Mouse (Mus musculus) hindbrain, postnatal 0 days (tissue): ENCODE data around the gene Hpd. TPM values are rescaled to one million over a fixed set of nuclear protein-coding genes. Genes with fewer than 3 reads are reported as not detected.
"Not testable (repeated sequence)": the region's sequence is repeated elsewhere in the genome, so short reads cannot be mapped to it uniquely, and the experiment has no call there.

ENCODE experiments used
- ATAC-seq: fragments of 200-750 bp; cut with Nextera tagmentation; 2 replicates; pipeline ENCODE4 v1.8.0; 2017; ENCODE audit warnings: mild to moderate bottlenecking, moderate TSS enrichment, moderate library complexity
- DNase-seq: peaks from one replicate; pipeline ENCODE4 v3.0.0-alpha.2; 2015; ENCODE audit warnings: low spot score
- H3K27ac ChIP-seq: fragments of 300-500 bp; sonication (generic); 2 replicates; pipeline ENCODE4 v1.5.1; 2014; ENCODE audit warnings: mild to moderate bottlenecking
- H3K27me3 ChIP-seq: fragments of 300-500 bp; sonication (generic); 2 replicates; pipeline ENCODE4 v1.6.1; 2014; ENCODE audit warnings: low read length, mixed read lengths; ENCODE audit not compliant: insufficient read depth
- H3K36me3 ChIP-seq: fragments of 300-500 bp; sonication (generic); 2 replicates; pipeline ENCODE4 v1.6.1; 2014; ENCODE audit warnings: low read length, mixed read lengths; ENCODE audit not compliant: insufficient read depth
- H3K4me1 ChIP-seq: fragments of 300-500 bp; sonication (generic); 2 replicates; pipeline ENCODE4 v1.6.1; 2014; ENCODE audit warnings: antibody characterized with exemption, low read length, mixed read lengths; ENCODE audit not compliant: insufficient read depth
- H3K4me2 ChIP-seq: fragments of 300-500 bp; sonication (generic); 2 replicates; pipeline ENCODE4 v1.6.1; 2014; ENCODE audit warnings: low read depth, mild to moderate bottlenecking, low read length, moderate library complexity, mixed read lengths
- H3K4me3 ChIP-seq: fragments of 300-500 bp; sonication (generic); 2 replicates; pipeline ENCODE4 v1.5.1; 2014; ENCODE audit warnings: low read length
- H3K9ac ChIP-seq: fragments of 300-500 bp; sonication (generic); replicated peaks from 2 replicates; pipeline ENCODE4 v1.6.1; 2014; ENCODE audit warnings: mild to moderate bottlenecking, low read length, moderate library complexity, mixed read lengths
- H3K9me3 ChIP-seq: fragments of 300-500 bp; sonication (generic); 2 replicates; pipeline ENCODE4 v1.6.1; 2016; ENCODE audit warnings: low read length, mixed read lengths
- CTCF ChIP-seq: IDR thresholded peaks from 2 replicates; pipeline ENCODE4 v1.5.1; 2016; ENCODE audit warnings: antibody characterized with exemption, control low read depth, low read depth
- WGBS: fragments of 180-500 bp; shearing (Covaris S2); extraction: QIAGEN DNeasy Blood & Tissue Kit; methylation state at CpG from one replicate; pipeline ENCODE4 v1.1.7; 2014; 5-methylcytosine and 5-hydroxymethylcytosine counted together
- polyA plus RNA-seq: library from polyadenylated mRNA; unstranded; fragments of >200 nt; fragmentation: Nextera tagmentation; extraction: Ambion mirVana; gene quantifications from 2 replicates; pipeline ENCODE4 v1.2.1, GENCODE M21; 2015
- total RNA-seq: library from RNA; depleted of rRNA; stranded (reverse); fragments of >200 nt; gene quantifications from 2 replicates; pipeline ENCODE4 v1.2.3, GENCODE M21; 2014

Gene Hpd
- total and polyA plus RNA-seq, 2 experiments from 2014 or later: not detected

- Histone ChIP-seq H3K27ac (no peak overlapping the region), H3K4me3 (no peak overlapping the region), H3K27me3 (no peaks in the 10 kb centered on the region), H3K36me3 (no peaks in the 10 kb centered on the region), H3K9me3 (no peaks in the 10 kb centered on the region), H3K9ac (no peak overlapping the region), H3K4me2 (no peak overlapping the region), H3K4me1 (no peaks in the 10 kb centered on the region)
- ATAC-seq: 0 out of 2 replicates have a peak, but pooled peaks have one; percentile 38
- peak; percentile 23 for DNase-seq
- 59% methylated on average over 4 of the region's 4 CpGs for WGBS
- TF ChIP-seq CTCF: no peak
Observed at GRCm38 (mm10) chr5:123223051-123223410, 40.5 kb upstream of the Hpd start.

- WGBS: 88% methylated on average over 3 of the region's 5 CpGs
- H3K27ac ChIP-seq, DNase-seq, H3K4me2 ChIP-seq, H3K9me3 ChIP-seq, H3K36me3 ChIP-seq, H3K4me3 ChIP-seq, H3K9ac ChIP-seq, H3K4me1 ChIP-seq, ATAC-seq, H3K27me3 ChIP-seq: not testable (repeated sequence)
Observed at GRCm38 (mm10) chr5:123222346-123223050, 40.0 kb upstream of the Hpd start.

GRCm38 (mm10) chr5:123203591-123203990 is 21.1 kb upstream of the Hpd start:
- H3K4me2 ChIP-seq, H3K9me3 ChIP-seq, H3K36me3 ChIP-seq, ATAC-seq, H3K27me3 ChIP-seq, H3K4me3 ChIP-seq, H3K27ac ChIP-seq, DNase-seq, H3K9ac ChIP-seq, H3K4me1 ChIP-seq: not testable (repeated sequence)
- 92% methylated on average over 7 of the region's 7 CpGs for WGBS

- H3K4me2 ChIP-seq, H3K27me3 ChIP-seq, H3K36me3 ChIP-seq, H3K4me3 ChIP-seq, DNase-seq, ATAC-seq, H3K4me1 ChIP-seq, H3K27ac ChIP-seq, H3K9ac ChIP-seq, H3K9me3 ChIP-seq: not testable (repeated sequence)
- 41% methylated on average over 4 of the region's 4 CpGs for WGBS
Observed at GRCm38 (mm10) chr5:123202771-123203170, 20.2 kb upstream of the Hpd start.

- WGBS: 69% methylated on average over 5 of the region's 5 CpGs
- DNase-seq (peak; percentile 24), ATAC-seq (no peak)
- H3K27ac ChIP-seq: peak overlapping the region; percentile 64
- no peak overlapping the region for H3K9ac ChIP-seq
- no peaks in the 10 kb centered on the region for H3K9me3 ChIP-seq
- H3K4me3 ChIP-seq: no peak overlapping the region
- H3K4me2 ChIP-seq: no peak overlapping the region
- no peaks in the 10 kb centered on the region for H3K4me1 ChIP-seq
- H3K27me3 ChIP-seq: no peaks in the 10 kb centered on the region
- no peaks in the 10 kb centered on the region for H3K36me3 ChIP-seq
- no peak for TF ChIP-seq CTCF
Observed at GRCm38 (mm10) chr5:123201987-123202386, 19.5 kb upstream of the Hpd start.

- DNase-seq (no peak), ATAC-seq (no peak)
- H3K4me3 ChIP-seq: no peak overlapping the region
- no peaks in the 10 kb centered on the region for H3K36me3 ChIP-seq
- H3K4me1 ChIP-seq: no peaks in the 10 kb centered on the region
- no peak for TF ChIP-seq CTCF
- no peaks in the 10 kb centered on the region for H3K27me3 ChIP-seq
- H3K4me2 ChIP-seq: no peak overlapping the region
- H3K9me3 ChIP-seq: no peaks in the 10 kb centered on the region
- peak overlapping the region; percentile 64 for H3K27ac ChIP-seq
- no peak overlapping the region for H3K9ac ChIP-seq
- 73% methylated on average over 7 of the region's 7 CpGs for WGBS
Observed at GRCm38 (mm10) chr5:123201523-123201892, 19.0 kb upstream of the Hpd start.

- H3K36me3 ChIP-seq, H3K27me3 ChIP-seq, H3K27ac ChIP-seq, H3K4me3 ChIP-seq, H3K9me3 ChIP-seq, DNase-seq, H3K9ac ChIP-seq, ATAC-seq, H3K4me2 ChIP-seq, H3K4me1 ChIP-seq: not testable (repeated sequence)
- WGBS: 93% methylated on average over 5 of the region's 7 CpGs
Observed at GRCm38 (mm10) chr5:123200816-123201522, 18.4 kb upstream of the Hpd start.
